Mouse (Mus musculus) testis, adult 2 months (tissue): ENCODE results near the gene Tspan31. TPM values are rescaled to one million over a fixed set of nuclear protein-coding genes. Genes with fewer than 3 reads are reported as not detected.
A peak's percentile ranks its signal among the peaks of the same experiment; 100 is the strongest.

Source experiments
- H3K27ac ChIP-seq: fragments of 200-500 bp; 2 replicates; pipeline ENCODE4 v1.5.1; 2012; ENCODE audit warnings: low read depth, low read length; ENCODE audit not compliant: control insufficient read depth, insufficient read depth
- H3K27me3 ChIP-seq: fragments of 200-500 bp; 2 replicates; pipeline ENCODE4 v1.6.1; 2012; ENCODE audit warnings: mild to moderate bottlenecking, low read length, moderate library complexity; ENCODE audit not compliant: control insufficient read depth, insufficient read depth
- H3K36me3 ChIP-seq: fragments of 200-500 bp; 2 replicates; pipeline ENCODE4 v1.6.1; 2012; ENCODE audit warnings: mild to moderate bottlenecking, low read length; ENCODE audit not compliant: control insufficient read depth, insufficient read depth
- H3K4me1 ChIP-seq: fragments of 200-500 bp; 2 replicates; pipeline ENCODE4 v1.6.1; 2012; ENCODE audit warnings: low read length; ENCODE audit not compliant: control insufficient read depth, insufficient read depth
- H3K4me3 ChIP-seq: fragments of 200-500 bp; 2 replicates; pipeline ENCODE4 v1.5.1; 2012; ENCODE audit warnings: low read depth, mild to moderate bottlenecking, low read length, moderate library complexity, mixed read lengths; ENCODE audit not compliant: control insufficient read depth
- CTCF ChIP-seq: fragments of 200-500 bp; IDR thresholded peaks from 2 replicates; pipeline ENCODE4 v1.5.1; 2012; ENCODE audit warnings: low read depth, mild to moderate bottlenecking, inconsistent platforms, low read length, moderate library complexity; ENCODE audit not compliant: control insufficient read depth, insufficient read depth, insufficient replicate concordance
- POLR2A ChIP-seq: fragments of 200-500 bp; IDR thresholded peaks from 2 replicates; pipeline ENCODE4 v1.6.1; 2012; ENCODE audit warnings: low read depth, mild to moderate bottlenecking, inconsistent platforms, low read length, moderate library complexity; ENCODE audit not compliant: control insufficient read depth
- polyA plus RNA-seq: library from polyadenylated mRNA; depleted of rRNA; stranded (reverse); fragments of >200 nt; gene quantifications from 2 replicates; pipeline ENCODE4 v1.2.3, GENCODE M21; 2012; rRNA removed

The Tspan31 gene
- 12.7 and 16.3 TPM in 2 replicates for polyA plus RNA-seq

DNA sequence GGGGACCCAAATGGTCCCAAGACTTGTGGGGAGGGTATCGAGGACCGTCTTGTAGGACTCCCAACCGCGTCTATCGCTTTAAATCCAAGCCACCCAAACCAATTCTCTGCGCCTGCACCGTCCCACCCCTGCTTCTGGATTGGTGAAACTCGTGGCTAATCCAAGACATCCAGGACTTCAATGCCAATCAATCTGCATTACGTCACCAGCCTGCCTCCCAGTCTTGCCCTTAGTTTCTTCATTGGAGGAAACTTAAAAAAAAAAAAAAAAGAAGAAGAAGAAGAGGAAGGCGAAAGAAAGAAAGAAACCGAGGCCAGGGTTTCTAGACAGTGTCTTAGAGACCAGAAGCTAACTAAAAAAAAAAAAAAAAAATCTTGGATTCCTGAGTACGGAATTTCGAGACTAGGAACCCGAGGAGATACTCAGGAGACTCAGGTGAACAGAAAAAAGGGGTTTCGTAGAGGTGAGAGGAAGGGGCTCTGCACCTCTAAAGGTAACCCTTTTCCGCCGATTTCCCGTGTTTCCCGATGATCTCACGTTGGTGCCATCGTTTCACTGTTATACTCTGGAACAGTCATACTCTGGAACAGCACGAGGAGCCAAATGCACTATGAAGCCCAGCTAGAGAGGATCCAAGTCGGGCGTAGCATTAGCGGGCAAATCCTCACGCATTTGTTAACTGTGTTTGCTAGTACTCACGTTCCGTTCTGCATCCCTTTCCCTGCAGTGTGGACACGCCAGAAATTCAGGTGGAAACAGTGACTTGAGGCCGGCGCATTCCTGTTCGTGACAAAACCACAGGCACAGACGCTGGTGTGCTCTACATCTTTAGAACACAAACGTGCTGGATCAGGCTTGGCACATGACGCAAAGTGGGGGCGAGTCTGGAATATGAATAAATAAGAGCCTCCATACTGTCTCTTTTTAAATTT, at the start of gene Tspan31:
Gene Tspan31, minus strand, starts transcription at position 75 of the 932 bp plus-strand sequence.
- Histone ChIP-seq H3K36me3 (no peaks in the 10 kb centered on the region; the same call in 1 of the 2 replicates), H3K4me1 (peaks cover 9% of the 10 kb centered on the region), H3K27ac (peak within 1 kb of the TSS; percentile 75), H3K4me3 (peak within 1 kb of the TSS; percentile 89), H3K27me3 (no peaks in the 10 kb centered on the region)
- TF ChIP-seq CTCF (no peak), POLR2A (peak; percentile 65)

DNA sequence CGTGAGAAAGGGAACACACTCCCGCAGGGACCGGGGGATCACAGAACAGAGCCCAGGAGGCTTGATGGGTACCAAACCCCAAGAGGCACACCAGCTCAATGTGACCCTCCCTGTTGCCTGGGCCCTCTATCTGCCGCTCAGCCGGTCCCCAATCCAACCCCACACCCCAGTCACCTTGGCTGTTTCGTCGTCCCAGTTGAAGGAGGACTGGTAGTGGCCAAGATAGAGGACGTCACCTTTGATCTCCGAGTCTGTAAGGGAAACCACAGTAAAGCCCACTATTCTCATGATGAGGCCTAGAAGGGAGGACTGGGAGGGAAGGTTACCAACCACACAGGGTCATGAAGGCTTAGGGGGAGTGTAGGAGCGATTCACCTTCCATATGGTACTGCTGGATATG, 49.2 kb upstream of the Tspan31 start:
- Histone ChIP-seq H3K4me3 (no peak overlapping the region), H3K36me3 (peaks cover 4% of the 10 kb centered on the region), H3K4me1 (peaks cover 10% of the 10 kb centered on the region), H3K27ac (no peak overlapping the region), H3K27me3 (no peaks in the 10 kb centered on the region)
- TF ChIP-seq CTCF (no peak), POLR2A (no peak)

DNA sequence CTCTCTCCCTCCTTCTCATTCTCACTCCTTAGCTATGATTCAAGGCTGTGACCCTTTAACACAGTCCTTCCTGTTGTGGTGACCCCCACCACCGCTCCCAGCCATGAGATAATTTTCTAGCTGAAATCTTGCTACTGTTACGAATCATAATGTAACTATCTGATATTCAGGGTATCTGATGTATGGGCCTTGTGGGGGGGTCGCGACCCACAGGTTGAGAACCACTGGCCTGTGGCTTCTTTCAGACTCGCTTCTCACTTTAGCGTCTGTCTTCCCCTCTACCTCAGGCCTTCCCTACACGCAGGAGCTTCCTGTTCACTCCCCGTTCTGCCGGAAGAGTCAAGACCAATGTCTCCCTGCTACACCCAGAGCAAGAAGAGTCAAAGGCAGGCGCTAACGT, 48.4 kb upstream of the Tspan31 start:
- Histone ChIP-seq H3K27me3 (no peaks in the 10 kb centered on the region), H3K4me3 (no peak overlapping the region), H3K27ac (no peak overlapping the region), H3K36me3 (peaks cover 4% of the 10 kb centered on the region), H3K4me1 (peaks cover 10% of the 10 kb centered on the region)
- TF ChIP-seq CTCF (no peak), POLR2A (no peak)

DNA sequence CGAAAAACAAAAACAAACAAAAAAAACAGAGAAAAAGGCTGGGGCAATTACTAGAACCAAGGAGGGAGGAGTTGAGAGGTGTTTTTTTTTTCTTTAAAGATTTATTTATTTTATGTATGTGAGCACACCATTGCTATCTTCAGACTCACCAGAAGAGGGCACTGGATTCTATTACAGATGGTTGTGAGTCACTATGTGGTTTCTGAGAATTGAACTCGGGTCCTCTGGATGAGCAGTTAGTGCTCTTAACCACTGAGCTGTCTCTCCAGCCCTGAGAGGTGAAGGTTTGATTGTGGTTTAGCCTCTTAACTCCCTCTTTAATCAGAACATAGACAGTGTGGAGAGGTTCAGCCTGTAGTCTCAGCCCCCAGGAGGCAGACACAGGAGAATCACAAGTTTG, 45.0 kb upstream of the Tspan31 start:
- H3K4me3 ChIP-seq: no peak overlapping the region
- TF ChIP-seq CTCF: no peak
- no peaks in the 10 kb centered on the region for H3K27me3 ChIP-seq
- peaks cover 3% of the 10 kb centered on the region; the same call in 1 of the 2 replicates for H3K4me1 ChIP-seq
- H3K27ac ChIP-seq: no peak overlapping the region
- peaks cover 4% of the 10 kb centered on the region for H3K36me3 ChIP-seq

DNA sequence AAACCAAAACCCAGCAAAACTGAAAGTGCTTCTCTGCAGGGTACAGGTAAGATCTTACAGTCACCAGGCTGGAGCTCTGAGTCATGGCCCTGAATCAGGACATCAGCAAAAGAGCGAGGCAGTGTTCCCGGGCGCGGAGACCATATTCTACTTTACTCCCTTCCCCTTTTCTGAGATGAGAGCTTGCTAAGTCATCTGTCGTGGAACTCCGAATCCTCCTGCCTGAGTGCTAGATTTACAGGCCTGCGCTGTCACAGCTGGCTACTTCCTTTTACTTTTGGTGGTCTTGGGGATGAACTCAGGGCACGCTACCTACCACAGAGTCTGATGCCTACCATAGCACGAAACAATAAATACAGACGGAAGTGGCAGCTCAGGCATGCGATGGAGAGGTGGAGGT, 44.3 kb upstream of the Tspan31 start:
- TF ChIP-seq CTCF (no peak), POLR2A (no peak)
- Histone ChIP-seq H3K27me3 (no peaks in the 10 kb centered on the region), H3K4me3 (no peak overlapping the region), H3K27ac (no peak overlapping the region), H3K4me1 (peaks cover 3% of the 10 kb centered on the region; the same call in 1 of the 2 replicates), H3K36me3 (peaks cover 4% of the 10 kb centered on the region)

DNA sequence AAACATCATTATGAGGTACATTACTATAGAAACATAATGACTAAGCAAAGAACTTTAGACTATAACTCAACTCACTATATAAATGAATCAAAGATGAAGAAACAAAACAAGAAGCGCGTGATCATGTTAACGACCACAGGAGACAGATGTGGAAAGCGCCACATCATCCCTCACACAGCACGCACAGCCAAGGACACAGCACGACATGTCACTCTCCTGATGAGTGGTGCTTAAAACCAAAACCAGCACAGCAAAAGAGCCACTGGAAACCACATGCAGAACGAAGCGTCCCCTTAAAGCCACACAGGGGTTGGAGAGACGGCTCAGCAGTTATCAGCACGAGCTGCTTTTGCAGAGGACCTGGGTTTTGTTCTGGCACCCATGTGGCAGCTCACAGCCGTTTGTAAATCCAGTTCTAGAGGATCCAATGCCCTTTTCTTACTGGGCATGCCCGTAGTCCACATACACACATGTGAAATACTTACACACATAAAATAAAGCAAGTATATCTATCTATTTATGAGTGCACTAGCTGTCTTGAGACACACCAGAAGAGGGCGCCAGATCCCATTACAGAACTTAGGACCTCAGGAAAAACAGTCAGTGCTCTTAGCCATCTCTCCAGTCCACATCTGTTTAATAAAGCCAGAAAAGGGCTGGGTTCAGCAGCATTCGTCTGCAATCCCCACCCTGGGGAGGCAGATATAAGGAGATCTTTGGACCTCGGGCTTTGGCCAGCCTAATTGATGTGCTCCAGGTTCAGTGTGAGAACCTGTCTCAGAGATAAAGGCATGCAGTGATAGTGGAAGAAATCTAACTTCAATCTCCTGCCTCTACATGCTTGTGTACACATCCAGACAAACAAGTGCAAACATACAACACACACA, 41.2 kb upstream of the Tspan31 start:
- no peak overlapping the region for H3K27ac ChIP-seq
- TF ChIP-seq CTCF: no peak
- H3K36me3 ChIP-seq: no peaks in the 10 kb centered on the region
- H3K4me1 ChIP-seq: no peaks in the 10 kb centered on the region
- no peak overlapping the region for H3K4me3 ChIP-seq
- no peaks in the 10 kb centered on the region for H3K27me3 ChIP-seq

DNA sequence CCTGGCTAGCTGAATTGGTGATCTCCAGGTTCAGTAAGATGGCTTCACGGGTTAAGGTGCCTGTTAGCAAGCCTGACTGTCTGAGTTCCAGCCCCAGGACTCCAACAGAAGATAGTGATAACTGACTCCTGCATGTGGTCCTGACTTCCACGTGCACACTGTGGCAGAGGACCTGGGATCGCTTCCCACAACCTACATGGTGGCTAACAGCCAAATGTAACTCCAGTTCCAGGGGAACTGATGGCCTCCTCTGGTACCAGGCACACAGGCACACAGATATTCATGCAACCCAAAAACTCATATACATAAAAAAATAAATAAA, 38.2 kb upstream of the Tspan31 start:
- no peaks in the 10 kb centered on the region for H3K36me3 ChIP-seq
- no peak overlapping the region for H3K27ac ChIP-seq
- H3K4me1 ChIP-seq: no peaks in the 10 kb centered on the region
- H3K27me3 ChIP-seq: no peaks in the 10 kb centered on the region
- no peak overlapping the region for H3K4me3 ChIP-seq
- TF ChIP-seq POLR2A (no peak), CTCF (no peak)
